Comparison of ENCODE assay signal across 18 mouse cellular contexts in the genomic region with DNA sequence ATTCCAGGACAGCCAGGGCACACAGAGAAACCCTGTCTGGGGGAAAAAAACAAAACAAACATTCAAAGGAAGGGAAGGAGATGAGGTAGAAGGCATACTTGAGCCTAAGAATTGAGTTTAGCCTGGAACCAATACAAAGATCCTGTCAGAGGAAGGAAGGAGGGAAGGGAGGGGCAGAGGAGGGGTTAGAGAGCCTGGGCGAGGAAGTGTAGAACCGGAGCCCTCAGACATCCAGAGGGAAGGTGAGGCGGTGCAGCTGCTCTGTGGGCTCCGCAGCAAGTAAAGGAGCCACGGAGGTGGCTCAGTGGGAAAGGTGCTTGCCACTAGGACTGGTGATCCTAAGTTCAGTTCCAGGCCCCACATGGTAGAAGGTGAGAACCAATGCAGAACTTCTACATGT. TPM values are rescaled to one million over a fixed set of nuclear protein-coding genes. Genes with fewer than 3 reads are reported as not detected.
A peak's percentile ranks its signal among the peaks of the same experiment; 100 is the strongest.
DNase-seq lines count a peak whose midpoint lies in the region; TF ChIP-seq lines count a peak whose summit lies in the region.
"Had no signal": no experiment of that assay in that cellular context is flagged by ENCODE, and none has a peak within 500 bp of the region (broad histone marks: within the 10 kb centered on the region; RNA-seq: fewer than 3 reads in every experiment).

No protein-coding gene starts in this region.

- 41% methylated on average over 5 of the region's 5 CpGs for WGBS in lung, adult 2 months

- peak; percentile 40; the same call in 1 of the 2 replicates for TF ChIP-seq POLR2A in lung, adult 2 months (IDR thresholded peaks at IDR 0.05; ENCODE audit: borderline replicate concordance, extremely low read depth, low read depth, low read length)

- intact Hi-C loops in heart, postnatal 25 days (cut with DNase I), result loop anchor here (10.0 kb wide), 1 partner anchor 206 kb away; no protein-coding TSS in a partner anchor

- TF ChIP-seq CTCF in lung, adult 2 months (IDR thresholded peaks at IDR 0.05; ENCODE audit: insufficient read depth, low read length), result no peak

- no peak overlapping the region for H3K4me3 ChIP-seq in lung, adult 2 months (replicated peaks; ENCODE audit: extremely low read depth, low read depth, low read length)
- H3K4me3 ChIP-seq: embryonic facial prominence, embryonic 15.5 days; hindbrain, embryonic 10.5 days; layer of hippocampus, adult 2 months; midbrain, embryonic 10.5 days had no signal

- H3K4me1 ChIP-seq in lung, adult 2 months (ENCODE audit: control insufficient read depth, insufficient read depth, low read length), result no peaks in the 10 kb centered on the region

- peak; percentile 34 to 52 for DNase-seq in heart, adult 18-20 months
- no peak for DNase-seq in heart, postnatal 25 days (ENCODE audit: low spot score)
- DNase-seq in kidney, adult 9 months, result peak; percentile 28
- no peak for DNase-seq in kidney, adult 18-20 months
- no peak for DNase-seq in lung, adult 2 months
- DNase-seq in lung, postnatal 4 days, result no peak
- DNase-seq in lung, postnatal 36 days, result peak; percentile 55
- DNase-seq: adrenal gland, postnatal 14 days; cerebellum, adult 11-12 months; gastrocnemius, postnatal 36 days; layer of hippocampus, postnatal 36 days had no signal

RNA-seq across cellular contexts. Expression of a gene that starts 5.9 kb away (rescaled TPM):
- total RNA-seq in heart, adult 18-20 months (2021), result 10 to 100 TPM; 12.2 to 13.0 TPM
- total RNA-seq in heart, postnatal 25 days (2021), result 10 to 100 TPM; 11.0 to 11.7 TPM
- polyA plus RNA-seq in lung, adult 2 months (2012; rRNA removed), result 26.3 and 37.9 TPM in 2 replicates

RNA-seq across cellular contexts. Expression of a gene that starts 34.8 kb away (rescaled TPM):
- 10 to 100 TPM; 20.4 to 25.0 TPM for total RNA-seq in heart, adult 18-20 months (2021)
- 10 to 100 TPM; 23.8 to 31.9 TPM for total RNA-seq in heart, postnatal 25 days (2021)
- polyA plus RNA-seq in lung, adult 2 months (2012; rRNA removed), result 205 and 224 TPM in 2 replicates

RNA-seq across cellular contexts. Expression of a gene that starts 56.9 kb away (rescaled TPM):
- not detected for total RNA-seq in heart, adult 18-20 months (2021)
- not detected for total RNA-seq in heart, postnatal 25 days (2021)
- polyA plus RNA-seq in lung, adult 2 months (2012; rRNA removed), result 2.1 and 2.4 TPM in 2 replicates
- total RNA-seq: adrenal gland, postnatal 14 days; CH12.LX; gastrocnemius, postnatal 36 days; neutrophil, adult 5-6 weeks had no signal
- polyA plus RNA-seq: macrophage had no signal

Comparison
In these comparisons a context has a peak if more than half of its experiments do, and no peak if none do; other contexts are left out.
1. DNase-seq: peak in heart, adult 18-20 months (2 of 2), kidney, adult 9 months (single experiment) and lung, postnatal 36 days (single experiment); none in heart, postnatal 25 days (single experiment), kidney, adult 18-20 months (single experiment), lung, adult 2 months (single experiment) and lung, postnatal 4 days (0 of 2).